Mouse (Mus musculus) spleen, postnatal 10 days (tissue): Measurements from ENCODE around the gene Cfap221.

Source experiments
- DNase-seq, 2 experiments: peaks; one replicate each; pipeline ENCODE4 v3.0.0; 2021 to 2022; ENCODE audit warnings: low spot score in 2 of 2

Cfap221 gene

DNA sequence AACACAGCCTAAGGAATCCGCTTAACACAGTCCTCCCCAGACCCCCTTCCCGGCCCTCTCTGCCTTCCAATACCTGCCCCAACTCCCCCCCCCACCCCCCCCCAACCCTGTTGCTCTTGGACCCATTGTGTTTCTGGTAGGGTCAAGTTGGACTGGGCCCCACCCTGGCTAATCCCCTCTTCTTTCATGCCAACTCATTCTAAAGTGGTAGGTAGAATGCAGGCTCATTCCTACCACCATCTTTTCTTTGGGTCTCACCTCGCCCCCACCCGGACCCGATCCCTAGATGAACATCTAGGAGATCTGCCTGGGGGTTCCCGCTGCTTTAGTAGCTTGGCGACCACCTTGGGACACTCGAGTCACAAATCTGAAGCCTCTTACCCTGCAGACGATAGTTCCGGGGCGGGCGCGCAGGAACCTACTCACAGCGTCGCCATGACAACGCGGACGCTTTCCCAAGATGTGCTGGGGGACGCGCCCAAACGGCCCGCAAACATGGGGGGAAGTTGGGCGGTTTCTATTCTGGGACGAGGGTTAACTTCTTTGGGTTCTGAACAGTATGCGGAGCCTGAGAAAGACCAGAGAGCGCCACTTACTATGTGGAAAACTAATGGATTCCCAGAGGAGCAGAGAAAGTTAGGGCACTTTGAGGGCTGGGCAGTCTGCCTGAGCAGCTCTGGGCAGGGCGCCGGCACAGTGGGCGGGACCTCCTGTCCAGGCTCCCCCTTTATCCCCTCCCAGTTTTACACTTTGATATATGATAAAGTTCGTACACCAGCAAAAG is at the start of gene Cfap221:
Gene Cfap221, minus strand, starts transcription at position 437 of the 784 bp plus-strand sequence.
- peak; percentile 12 to 52 for DNase-seq

DNA sequence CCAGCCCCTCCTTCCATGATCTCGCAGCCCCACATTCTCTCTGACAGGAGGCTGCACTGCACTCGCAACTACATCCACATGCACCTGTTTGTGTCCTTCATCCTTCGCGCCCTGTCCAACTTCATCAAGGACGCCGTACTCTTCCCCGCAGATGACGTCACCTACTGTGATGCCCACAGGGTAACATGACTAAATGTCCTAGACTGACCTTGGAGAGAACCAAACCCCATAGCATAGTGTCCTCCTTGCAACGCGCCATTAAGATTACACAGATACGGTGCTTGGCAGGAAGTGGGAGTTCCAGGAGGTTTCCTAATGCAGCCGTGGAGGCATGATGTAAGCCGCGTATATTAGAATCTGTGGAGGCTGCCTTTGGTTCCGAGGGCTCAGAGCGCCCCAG is 47.5 kb upstream of the Cfap221 start:
- DNase-seq, result no peak

GRCm38 (mm10) chr1:120042421-120042820 is 45.4 kb upstream of the Cfap221 start:
- DNase-seq, result no peak

DNA sequence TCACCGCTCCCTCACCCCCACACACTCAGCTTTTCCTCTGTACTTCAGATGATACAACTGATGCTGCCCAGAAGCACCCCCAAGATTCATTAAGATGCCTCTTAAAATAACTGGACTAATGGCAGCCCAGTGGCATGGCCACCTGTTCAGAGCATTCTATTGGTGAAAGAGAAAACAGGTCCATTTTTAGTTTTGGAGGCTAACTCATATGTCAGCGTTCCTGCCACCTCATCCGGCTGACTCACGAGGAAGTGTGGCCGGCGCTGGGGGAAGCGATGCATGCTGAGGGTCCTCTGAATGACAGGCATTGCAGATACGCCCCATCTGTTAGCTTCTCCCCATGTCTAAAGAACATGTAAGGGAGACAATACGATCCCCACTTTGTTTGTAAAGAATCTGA is 41.6 kb upstream of the Cfap221 start:
- DNase-seq, result no peak

DNA sequence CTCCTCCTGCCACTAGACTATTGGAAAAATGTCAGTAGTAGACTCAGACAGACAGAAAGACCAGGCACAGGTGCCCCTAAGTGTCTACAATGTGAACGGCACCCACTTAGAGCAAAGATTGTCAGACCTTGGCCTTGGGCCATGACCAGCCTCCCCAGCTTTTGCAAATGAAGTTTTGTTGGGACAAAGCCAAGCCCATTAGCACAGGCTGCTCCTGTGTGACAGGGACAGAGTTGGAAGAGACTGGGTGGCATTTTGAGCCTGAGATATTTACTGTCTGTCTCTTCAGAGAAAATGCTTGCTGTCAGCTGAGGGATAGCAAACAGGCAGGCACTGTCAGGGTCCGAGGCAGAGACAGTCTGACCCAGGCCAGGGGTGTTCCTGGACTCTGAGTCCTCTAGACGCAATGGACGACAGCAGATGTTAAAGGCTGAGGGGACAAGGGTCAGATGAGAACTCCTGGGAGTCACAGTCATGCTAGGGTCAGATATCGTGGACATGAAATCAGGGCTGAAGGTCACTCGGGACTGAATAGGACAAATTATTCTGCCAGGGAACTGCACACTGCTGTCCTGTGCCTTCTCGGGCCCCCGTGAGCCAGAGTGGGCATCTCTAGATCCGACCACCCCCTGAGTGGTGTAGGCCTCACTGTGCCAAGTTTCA is 40.1 kb upstream of the Cfap221 start:
- no peak for DNase-seq

- DNase-seq, result no peak
Measured at GRCm38 (mm10) chr1:120035456-120036034, 38.5 kb upstream of the Cfap221 start.

GRCm38 (mm10) chr1:120034793-120035192 is 37.8 kb upstream of the Cfap221 start:
- no peak for DNase-seq

DNA sequence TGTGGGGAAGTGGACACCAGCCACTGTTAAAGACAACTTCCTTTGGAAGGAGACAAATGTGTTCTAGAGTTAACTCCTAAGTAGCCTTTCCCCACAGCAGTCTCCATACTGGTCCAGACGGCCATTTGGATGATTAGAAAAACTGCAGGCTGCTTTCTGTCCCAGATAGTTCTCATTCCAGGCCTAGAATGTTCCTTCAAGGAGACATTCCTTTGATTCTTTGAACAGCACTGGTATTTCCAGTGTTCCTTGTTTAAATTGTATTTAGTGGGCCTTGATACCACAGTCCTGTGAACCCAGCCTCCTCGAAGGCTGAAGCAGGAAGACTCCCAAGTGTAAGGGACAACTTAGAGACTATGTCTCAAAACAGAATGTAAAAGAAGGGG is 36.4 kb upstream of the Cfap221 start:
- DNase-seq, result no peak

- DNase-seq, result peak; percentile 26 to 76
Measured at GRCm38 (mm10) chr1:120032804-120033468, 35.9 kb upstream of the Cfap221 start.

GRCm38 (mm10) chr1:120030474-120030873 is 33.4 kb upstream of the Cfap221 start:
- DNase-seq, result no peak

GRCm38 (mm10) chr1:120027693-120028092 is 30.7 kb upstream of the Cfap221 start:
- no peak for DNase-seq

DNA sequence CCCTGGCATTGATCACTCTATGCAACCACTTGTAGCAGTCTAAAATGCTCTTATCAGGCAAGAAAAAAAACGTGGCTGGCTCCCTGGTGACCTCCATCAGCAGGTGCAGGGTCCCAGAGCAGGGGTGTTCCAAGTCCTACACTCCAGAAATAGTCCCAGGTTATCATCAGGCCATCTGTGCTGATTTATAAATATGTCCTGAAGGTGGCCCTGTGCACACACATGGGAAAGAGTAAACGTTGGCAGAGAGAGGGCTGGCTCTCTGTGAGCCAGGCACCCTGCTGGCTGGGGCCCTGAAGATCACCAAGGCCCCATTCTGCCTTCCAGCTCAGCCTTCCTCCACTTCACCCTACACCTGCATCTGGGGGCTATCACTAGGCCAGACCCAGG is 28.0 kb upstream of the Cfap221 start:
- DNase-seq, result no peak

- no peak for DNase-seq
Measured at GRCm38 (mm10) chr1:120024331-120025049, 27.5 kb upstream of the Cfap221 start.

DNA sequence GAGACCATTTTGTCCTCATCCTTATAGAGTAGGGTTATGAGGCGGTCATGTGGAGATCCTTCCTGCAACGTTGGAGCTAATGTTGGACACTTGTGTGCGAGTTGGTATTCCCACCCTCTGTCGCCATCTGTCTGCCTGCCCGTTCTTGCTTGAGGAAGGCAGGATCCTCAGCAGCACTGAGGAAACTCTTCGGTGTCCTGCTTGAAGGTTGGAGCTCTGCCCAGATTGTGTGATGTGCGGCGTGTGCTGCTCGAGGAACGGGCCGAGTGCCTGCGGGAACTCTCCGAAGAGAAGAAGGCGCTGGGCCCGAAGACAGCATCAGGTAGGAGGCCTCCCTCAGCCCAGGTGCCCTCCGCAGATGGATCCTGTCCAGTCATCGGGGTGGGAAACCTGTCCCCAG is 24.9 kb upstream of the Cfap221 start:
- DNase-seq, result no peak

GRCm38 (mm10) chr1:120020322-120020897 is 23.4 kb upstream of the Cfap221 start:
- no peak for DNase-seq

DNA sequence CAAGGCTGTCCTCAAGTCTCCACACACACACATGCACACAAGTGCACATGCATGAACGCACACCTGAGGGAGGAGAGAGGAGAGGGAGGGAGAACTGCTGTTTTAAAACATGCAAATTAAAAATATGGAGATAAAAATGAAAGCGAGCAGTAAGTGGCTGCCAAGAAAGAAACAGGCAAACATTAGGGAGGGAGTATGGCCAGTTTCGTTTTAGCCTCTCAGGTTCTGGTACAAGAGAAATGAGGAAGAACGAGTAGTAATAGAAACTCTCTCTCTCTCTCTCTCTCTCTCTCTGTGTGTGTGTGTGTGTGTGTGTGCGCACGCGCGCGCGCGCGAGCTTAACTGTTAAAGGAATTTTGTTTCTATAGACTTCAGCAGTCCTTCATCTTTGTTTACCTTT is 22.4 kb upstream of the Cfap221 start:
- no peak for DNase-seq

DNA sequence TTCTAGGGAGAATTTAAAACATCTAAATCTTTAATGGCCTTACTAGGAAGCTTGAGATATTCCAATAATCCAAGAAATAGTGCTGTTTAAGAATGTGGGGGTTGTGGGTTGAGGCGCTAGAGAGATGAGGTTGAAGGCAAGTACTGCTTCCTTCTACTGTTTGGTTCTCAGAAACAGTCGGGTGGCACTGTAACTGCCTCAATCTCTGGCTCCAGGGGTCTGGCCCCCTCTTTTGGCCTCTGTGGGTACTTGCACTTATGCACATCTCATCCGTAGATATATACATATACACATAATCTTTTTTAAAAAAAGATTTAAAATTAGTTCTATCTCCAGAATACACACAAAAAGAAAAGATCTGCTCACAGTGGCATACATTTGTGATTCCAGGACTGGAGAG is 21.9 kb upstream of the Cfap221 start:
- DNase-seq, result no peak

DNA sequence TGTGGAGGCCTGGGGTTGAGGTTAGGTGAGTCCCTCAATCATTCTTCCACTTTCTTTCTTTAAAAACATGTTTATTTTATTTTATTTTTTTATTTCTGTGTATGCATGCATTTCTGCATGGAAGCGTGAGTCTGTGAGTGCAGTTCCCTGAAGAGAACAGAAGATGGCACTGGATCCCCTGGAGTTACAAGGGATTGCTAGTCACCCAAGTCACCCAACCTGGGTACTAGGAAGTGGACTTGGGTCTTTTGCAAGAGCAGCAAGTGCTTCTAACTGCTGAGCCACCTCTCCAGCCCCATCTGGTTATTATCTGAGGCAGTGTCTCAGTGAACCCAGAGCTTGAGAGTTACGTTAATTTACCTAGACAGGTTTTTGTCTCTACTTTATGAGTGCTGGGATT is 19.2 kb upstream of the Cfap221 start:
- no peak for DNase-seq

- peak; percentile 52 to 81 for DNase-seq
Measured at GRCm38 (mm10) chr1:120013111-120013510, 16.1 kb upstream of the Cfap221 start.

GRCm38 (mm10) chr1:120012638-120013037 is 15.6 kb upstream of the Cfap221 start:
- DNase-seq, result no peak

DNA sequence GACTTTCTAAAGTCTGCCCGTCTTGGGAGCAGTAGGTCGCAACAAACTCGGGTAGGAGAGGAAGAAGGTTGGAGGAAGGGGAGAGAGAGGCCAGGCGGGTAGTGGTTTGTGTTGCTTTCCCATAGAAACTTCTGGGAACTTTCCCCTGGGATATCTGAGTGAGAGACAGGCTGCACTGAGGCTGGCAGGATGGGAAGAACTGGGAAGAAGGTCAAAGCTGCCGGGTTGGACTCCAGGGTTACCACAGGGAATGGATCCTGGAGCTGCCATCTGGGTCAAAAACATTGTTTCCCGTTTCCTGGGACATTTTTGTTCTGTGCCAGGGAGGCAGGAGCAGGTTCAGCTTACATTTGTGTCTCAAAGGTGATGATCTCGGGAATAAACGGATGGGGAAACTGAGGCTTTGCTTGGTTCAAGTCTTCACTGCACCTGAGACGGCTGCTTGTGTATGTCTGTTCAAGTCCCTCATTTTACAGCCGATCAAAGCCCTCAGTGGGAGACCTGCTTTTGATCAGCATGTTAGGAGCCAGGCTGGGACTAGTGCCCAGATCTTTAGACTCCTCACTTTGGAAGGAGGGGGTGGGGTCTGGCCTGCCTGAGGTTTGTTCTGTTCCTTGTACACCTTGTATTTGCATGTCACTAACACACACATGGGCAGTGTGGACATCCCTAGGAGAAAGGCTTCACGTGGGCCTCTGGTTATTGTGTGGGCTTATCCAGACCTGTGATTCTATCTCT is 11.0 kb upstream of the Cfap221 start:
- DNase-seq, result no peak
